ENCODE assay signal across 26 mouse cellular contexts in genomic region chr9:64568467-64569260, GRCm38 (mm10).
DNase-seq lines count a peak whose midpoint lies in the region; ATAC-seq lines count a peak whose summit lies in the region.
"Had no signal": no experiment of that assay in that cellular context is flagged by ENCODE, and none has a peak within 500 bp of the region (broad histone marks: within the 10 kb centered on the region; RNA-seq: fewer than 3 reads in every experiment).

No protein-coding gene starts in this region.

- no peak for DNase-seq in liver, embryonic 13.5 days
- DNase-seq in liver, embryonic 11.5 days (ENCODE audit: low spot score), result no peak
- peak; percentile 10 for DNase-seq in R1 (ENCODE audit: low read depth, low spot score)
- DNase-seq in cerebellum, adult 18-20 months, result no peak
- DNase-seq: adrenal gland, adult 2 months; adrenal gland, postnatal 36 days; B cell, adult 2 months; cerebellum, adult 8-10 months; cerebellum, postnatal 36 days; gastrocnemius, postnatal 14 days; kidney, postnatal 25 days; lung, adult 2 months; lung, postnatal 10 days; midbrain, embryonic 14.5 days; right cerebral cortex, postnatal 4 days had no signal

- H3K36me3 ChIP-seq in liver, embryonic 13.5 days, result no peaks in the 10 kb centered on the region
- no peaks in the 10 kb centered on the region for H3K36me3 ChIP-seq in liver, embryonic 11.5 days (ENCODE audit: control insufficient read depth, insufficient read depth, low read length)
- H3K36me3 ChIP-seq in embryonic facial prominence, embryonic 13.5 days, result no peaks in the 10 kb centered on the region
- no peaks in the 10 kb centered on the region for H3K36me3 ChIP-seq in limb, embryonic 12.5 days
- H3K36me3 ChIP-seq: heart, embryonic 10.5 days; heart, embryonic 15.5 days; hindbrain, embryonic 12.5 days; limb, embryonic 15.5 days had no signal

- H3K27ac ChIP-seq in liver, embryonic 13.5 days, result peak overlapping the region; percentile 65
- H3K27ac ChIP-seq in liver, embryonic 11.5 days (ENCODE audit: low read depth, low read length), result no peak overlapping the region
- peak overlapping the region; percentile 44; the same call in 1 of the 2 replicates for H3K27ac ChIP-seq in embryonic facial prominence, embryonic 13.5 days
- H3K27ac ChIP-seq in limb, embryonic 12.5 days, result peak overlapping the region; percentile 24; the same call in 1 of the 2 replicates
- H3K27ac ChIP-seq: forebrain, embryonic 13.5 days; heart, embryonic 10.5 days; heart, embryonic 15.5 days; hindbrain, embryonic 12.5 days; limb, embryonic 15.5 days; macrophage had no signal

- H3K9me3 ChIP-seq in liver, embryonic 13.5 days (replicated peaks), result no peaks in the 10 kb centered on the region
- H3K9me3 ChIP-seq in liver, embryonic 11.5 days (ENCODE audit: control insufficient read depth, low read length), result no peaks in the 10 kb centered on the region
- no peaks in the 10 kb centered on the region for H3K9me3 ChIP-seq in embryonic facial prominence, embryonic 13.5 days
- H3K9me3 ChIP-seq in limb, embryonic 12.5 days, result no peaks in the 10 kb centered on the region
- H3K9me3 ChIP-seq: forebrain, embryonic 13.5 days; heart, embryonic 10.5 days; heart, embryonic 15.5 days; hindbrain, embryonic 12.5 days; limb, embryonic 15.5 days had no signal

- H3K4me3 ChIP-seq in liver, embryonic 13.5 days (replicated peaks), result no peak overlapping the region
- no peak overlapping the region for H3K4me3 ChIP-seq in liver, embryonic 11.5 days (ENCODE audit: low read depth, low read length)
- no peak overlapping the region for H3K4me3 ChIP-seq in embryonic facial prominence, embryonic 13.5 days
- H3K4me3 ChIP-seq in limb, embryonic 12.5 days (replicated peaks), result no peak overlapping the region
- H3K4me3 ChIP-seq: erythroblast, embryonic 14.5 days; forebrain, embryonic 13.5 days; heart, embryonic 10.5 days; heart, embryonic 15.5 days; hindbrain, embryonic 12.5 days; limb, embryonic 15.5 days had no signal

- H3K27me3 ChIP-seq in liver, embryonic 13.5 days, result no peaks in the 10 kb centered on the region
- H3K27me3 ChIP-seq in liver, embryonic 11.5 days (replicated peaks; ENCODE audit: control insufficient read depth, insufficient read depth, low read length), result no peaks in the 10 kb centered on the region
- no peaks in the 10 kb centered on the region; the same call in 1 of the 2 replicates for H3K27me3 ChIP-seq in embryonic facial prominence, embryonic 13.5 days
- H3K27me3 ChIP-seq in limb, embryonic 12.5 days, result peaks cover 12% of the 10 kb centered on the region; the same call in 1 of the 2 replicates
- H3K27me3 ChIP-seq: forebrain, embryonic 13.5 days; heart, embryonic 15.5 days; hindbrain, embryonic 12.5 days; limb, embryonic 15.5 days had no signal

- H3K9ac ChIP-seq in liver, embryonic 13.5 days, result no peak overlapping the region
- no peak overlapping the region for H3K9ac ChIP-seq in liver, embryonic 11.5 days (ENCODE audit: low read depth, low read length)
- H3K9ac ChIP-seq in embryonic facial prominence, embryonic 13.5 days, result no peak overlapping the region
- H3K9ac ChIP-seq in limb, embryonic 12.5 days (replicated peaks), result no peak overlapping the region
- H3K9ac ChIP-seq: forebrain, embryonic 13.5 days; heart, embryonic 15.5 days; hindbrain, embryonic 12.5 days; limb, embryonic 15.5 days had no signal

- 55% methylated on average over 8 of the region's 8 CpGs for WGBS in liver, embryonic 13.5 days (ENCODE audit: insufficient replicate concordance)
- WGBS in liver, embryonic 11.5 days, result 53% methylated on average over 8 of the region's 8 CpGs
- WGBS in embryonic facial prominence, embryonic 13.5 days, result 22% methylated on average over 8 of the region's 8 CpGs
- 9% methylated on average over 8 of the region's 8 CpGs for WGBS in limb, embryonic 12.5 days

- no peak for ATAC-seq in liver, embryonic 13.5 days (ENCODE audit: low read depth)
- no peak for ATAC-seq in liver, embryonic 11.5 days (replicated peaks; ENCODE audit: low FRiP score)
- no peak for ATAC-seq in embryonic facial prominence, embryonic 13.5 days (ENCODE audit: insufficient number of reproducible peaks, insufficient read depth, low FRiP score, low TSS enrichment, low read depth)
- ATAC-seq in limb, embryonic 12.5 days (ENCODE audit: insufficient number of reproducible peaks, insufficient read depth, low FRiP score, low TSS enrichment, low read depth), result peak; percentile 27; the same call in 1 of the 2 replicates
- ATAC-seq: activated CD4-positive, CD25-positive, alpha-beta regulatory T cell, adult 4 months; forebrain, embryonic 13.5 days; intestine, postnatal 0 days had no signal

- no peak overlapping the region for H3K4me2 ChIP-seq in liver, embryonic 13.5 days
- no peak overlapping the region for H3K4me2 ChIP-seq in liver, embryonic 11.5 days
- H3K4me2 ChIP-seq in embryonic facial prominence, embryonic 13.5 days, result no peak overlapping the region
- H3K4me2 ChIP-seq in limb, embryonic 12.5 days, result peak overlapping the region; percentile 37
- H3K4me2 ChIP-seq: forebrain, embryonic 13.5 days; heart, embryonic 15.5 days; hindbrain, embryonic 12.5 days; limb, embryonic 15.5 days had no signal

- peaks cover 75% of the 10 kb centered on the region for H3K4me1 ChIP-seq in liver, embryonic 13.5 days (replicated peaks)
- peaks cover 39% of the 10 kb centered on the region for H3K4me1 ChIP-seq in liver, embryonic 11.5 days (replicated peaks; ENCODE audit: control insufficient read depth, insufficient read depth, low read length)
- H3K4me1 ChIP-seq in embryonic facial prominence, embryonic 13.5 days, result peaks cover 12% of the 10 kb centered on the region
- H3K4me1 ChIP-seq in limb, embryonic 12.5 days (replicated peaks), result peaks cover 42% of the 10 kb centered on the region
